Mouse (Mus musculus) induced T-regulatory cell, adult 2 months (primary cell): Measurements from ENCODE around the gene Acot6.

Experiments used
- DNase-seq: peaks from one replicate; pipeline ENCODE4 v3.0.0-alpha.2; 2012; ENCODE audit warnings: low read depth

Gene Acot6

GRCm38 (mm10) chr12:84153414-84153813 is 53.0 kb downstream of the Acot6 start:
- DNase-seq, result no peak

GRCm38 (mm10) chr12:84154786-84155522 is 54.5 kb downstream of the Acot6 start:
- DNase-seq, result no peak

- no peak for DNase-seq
Observed at GRCm38 (mm10) chr12:84155523-84155871, 55.0 kb downstream of the Acot6 start.

GRCm38 (mm10) chr12:84156210-84156609 is 55.8 kb downstream of the Acot6 start:
- no peak for DNase-seq

GRCm38 (mm10) chr12:84158156-84158555 is 57.7 kb downstream of the Acot6 start:
- no peak for DNase-seq

- no peak for DNase-seq
Observed at GRCm38 (mm10) chr12:84160491-84160890, 60.0 kb downstream of the Acot6 start.
